Mouse (Mus musculus): ENCODE results near the gene Xkr8. TPM values are rescaled to one million over a fixed set of nuclear protein-coding genes. Genes with fewer than 3 reads are reported as not detected.

Gene Xkr8
- polyA plus RNA-seq, 1 experiment from 2014 or later: 7.6 TPM

DNA sequence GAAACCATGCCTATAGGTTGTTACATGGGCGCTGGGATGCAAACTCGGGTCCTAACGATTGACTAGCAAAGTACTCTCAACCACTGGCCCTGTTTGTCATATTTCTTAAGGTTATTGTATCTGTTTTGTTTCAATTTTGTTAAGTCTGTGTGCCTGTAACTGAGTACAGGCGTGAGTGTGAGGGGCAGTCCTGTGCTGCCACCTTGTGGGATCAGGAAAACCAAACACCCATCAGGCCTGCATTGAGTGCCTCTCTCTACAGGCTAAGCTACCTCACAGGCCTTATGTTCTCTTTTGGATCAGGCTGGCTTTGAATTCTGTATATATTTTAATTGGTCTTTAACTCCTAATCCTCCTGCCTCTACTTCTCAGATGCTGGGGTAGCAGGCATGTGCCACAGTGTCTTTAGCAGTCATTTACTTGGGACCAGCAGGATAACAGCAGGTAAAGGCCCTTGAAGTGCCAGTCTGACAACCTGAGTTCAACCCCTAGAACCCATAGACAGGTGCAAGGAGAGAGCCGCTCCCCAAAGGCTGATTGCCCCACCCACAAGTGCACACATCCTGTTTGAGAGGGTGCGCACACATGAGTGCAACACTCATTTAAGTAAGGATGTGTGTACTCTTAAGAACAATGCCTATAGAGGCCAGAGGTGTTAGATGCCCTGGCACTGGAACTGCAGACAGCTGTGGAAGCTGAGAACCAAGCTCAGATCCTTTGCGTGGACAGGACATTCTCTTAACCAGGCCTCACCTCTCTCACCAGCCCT lies 55.4 kb downstream of the Xkr8 start:
- ATAC-seq (ENCODE audit: insufficient number of reproducible peaks, low FRiP score, low TSS enrichment, low read depth): no peak

More for the DNA sequence above, 55.4 kb downstream of the Xkr8 start:
- Histone ChIP-seq H3K27ac (replicated peaks; ENCODE audit: low read depth, low read length) (no peak overlapping the region), H3K9me3 (ENCODE audit: control insufficient read depth, low read length) (no peaks in the 10 kb centered on the region), H3K36me3 (ENCODE audit: control insufficient read depth, insufficient read depth, low read length) (peaks cover 11% of the 10 kb centered on the region; the same call in 1 of the 2 replicates), H3K27me3 (ENCODE audit: control insufficient read depth, insufficient read depth, low read length) (no peaks in the 10 kb centered on the region), H3K4me2 (ENCODE audit: low read depth, severe bottlenecking) (no peak overlapping the region), H3K4me3 (ENCODE audit: low read depth, low read length) (no peak overlapping the region), H3K4me1 (ENCODE audit: control insufficient read depth, insufficient read depth, low read length) (no peaks in the 10 kb centered on the region), H3K9ac (ENCODE audit: low read length) (no peak overlapping the region)
- WGBS: 85% methylated on average over 7 of the region's 7 CpGs
- DNase-seq (ENCODE audit: low spot score): no peak

Other genes starting within 250 kb of the Xkr8 start
- 7.3 and 7.7 TPM in 2 replicates for gene Sesn2, start 222.0 kb downstream of the Xkr8 start, polyA plus RNA-seq (2014; fragmentation: Nextera tagmentation; extraction: Ambion mirVana)
- 1,066 and 1,093 TPM in 2 replicates for gene Atpif1, start 198.9 kb downstream of the Xkr8 start, polyA plus RNA-seq (2014; fragmentation: Nextera tagmentation; extraction: Ambion mirVana)
- gene Dnajc8, start 197.0 kb downstream of the Xkr8 start, polyA plus RNA-seq (2014; fragmentation: Nextera tagmentation; extraction: Ambion mirVana): 244 and 255 TPM in 2 replicates
- gene Ptafr, start 168.5 kb downstream of the Xkr8 start, polyA plus RNA-seq (2014; fragmentation: Nextera tagmentation; extraction: Ambion mirVana): 0.11 and 0.23 TPM in 2 replicates
- 34.8 and 40.1 TPM in 2 replicates for gene Eya3, start 93.6 kb downstream of the Xkr8 start, polyA plus RNA-seq (2014; fragmentation: Nextera tagmentation; extraction: Ambion mirVana)
- 4.3 and 4.6 TPM in 2 replicates for gene Smpdl3b, start 24.7 kb upstream of the Xkr8 start, polyA plus RNA-seq (2014; fragmentation: Nextera tagmentation; extraction: Ambion mirVana)
- 182 and 183 TPM in 2 replicates for gene Rpa2, start 35.8 kb upstream of the Xkr8 start, polyA plus RNA-seq (2014; fragmentation: Nextera tagmentation; extraction: Ambion mirVana)
- 0.45 and 0.57 TPM in 2 replicates for gene Themis2, start 63.8 kb upstream of the Xkr8 start, polyA plus RNA-seq (2014; fragmentation: Nextera tagmentation; extraction: Ambion mirVana)
- gene Ppp1r8, start 110.6 kb upstream of the Xkr8 start, polyA plus RNA-seq (2014; fragmentation: Nextera tagmentation; extraction: Ambion mirVana): 87.2 and 111 TPM in 2 replicates
- 58.5 and 62.8 TPM in 2 replicates for gene Stx12, start 152.0 kb upstream of the Xkr8 start, polyA plus RNA-seq (2014; fragmentation: Nextera tagmentation; extraction: Ambion mirVana)
- 30.1 and 32.9 TPM in 2 replicates for gene Fam76a, start 190.0 kb upstream of the Xkr8 start, polyA plus RNA-seq (2014; fragmentation: Nextera tagmentation; extraction: Ambion mirVana)
- gene Fgr, start 241.5 kb upstream of the Xkr8 start, polyA plus RNA-seq (2014; fragmentation: Nextera tagmentation; extraction: Ambion mirVana): 0.17 and 0.35 TPM in 2 replicates